Mouse (Mus musculus) ZHBTc4 (cell line): ENCODE measurements at regions not wholly inside any gene's neighbourhood (a gene's known extent, or its start where the extent isn't known, plus 50 kb on each side); places are given as distances from the start of the nearest gene placed in this dataset.

ENCODE experiments used
- DNase-seq: peaks from one replicate; pipeline ENCODE4 v3.0.0-alpha.2; 2011; ENCODE audit warnings: low read depth, low spot score

DNA sequence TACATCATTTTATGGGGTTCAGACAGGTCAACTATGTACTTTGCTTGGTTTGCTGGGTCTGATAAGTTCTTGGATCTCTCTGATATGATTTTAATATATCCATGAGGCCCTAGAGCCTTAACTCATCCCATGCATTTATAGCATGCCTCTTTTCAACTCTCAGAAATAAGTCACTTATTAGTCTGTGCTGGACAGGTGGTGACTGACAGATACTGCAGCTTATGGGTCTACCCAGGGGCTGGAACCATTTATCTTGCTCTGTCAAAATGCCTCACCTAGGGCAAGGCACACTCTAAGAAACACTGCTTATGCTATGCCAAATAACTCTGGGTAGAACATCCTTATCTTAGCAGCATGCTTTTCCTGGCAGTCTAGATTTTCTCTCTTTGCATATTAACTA lies 225.6 kb downstream of the Mbnl1 start:
- no peak for DNase-seq

DNA sequence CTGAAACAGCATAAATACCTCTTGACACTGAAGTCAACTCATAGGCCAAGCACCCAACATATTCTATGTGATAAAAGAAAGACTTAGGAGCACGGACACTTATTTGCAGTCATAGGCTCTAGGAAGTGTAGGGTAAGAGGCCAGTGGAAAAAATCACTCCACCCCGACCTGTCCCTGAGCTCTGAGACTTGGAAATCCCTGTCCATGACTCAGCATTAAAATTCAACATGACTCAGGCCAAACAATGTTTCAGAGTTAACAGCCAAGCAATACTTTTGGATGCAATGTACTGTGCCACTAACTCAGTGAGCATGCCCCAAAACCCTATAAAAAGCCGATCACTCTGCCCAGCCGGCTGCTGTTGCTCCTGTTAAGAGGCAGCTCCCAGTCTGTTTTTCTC lies 234.5 kb downstream of the Mbnl1 start:
- DNase-seq = no peak

DNA sequence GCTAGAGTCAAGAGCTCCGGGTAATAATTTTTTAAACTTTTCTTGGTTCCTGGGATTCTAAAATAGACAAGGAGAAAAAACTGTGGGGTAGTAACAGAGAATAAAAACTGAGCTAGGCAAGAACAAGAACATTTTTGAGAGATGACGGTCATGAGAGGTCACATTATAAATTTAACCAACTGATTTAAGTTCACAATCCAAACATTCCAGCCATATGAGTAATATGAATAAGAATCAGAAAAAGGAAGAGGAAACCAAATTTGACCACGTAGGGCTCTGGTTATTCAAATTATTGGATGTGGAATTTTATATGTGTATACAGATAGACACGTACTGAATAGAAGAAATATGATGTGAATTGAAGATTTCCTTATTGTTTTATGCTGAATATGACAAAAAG lies 240.3 kb downstream of the Mbnl1 start:
- no peak for DNase-seq

DNA sequence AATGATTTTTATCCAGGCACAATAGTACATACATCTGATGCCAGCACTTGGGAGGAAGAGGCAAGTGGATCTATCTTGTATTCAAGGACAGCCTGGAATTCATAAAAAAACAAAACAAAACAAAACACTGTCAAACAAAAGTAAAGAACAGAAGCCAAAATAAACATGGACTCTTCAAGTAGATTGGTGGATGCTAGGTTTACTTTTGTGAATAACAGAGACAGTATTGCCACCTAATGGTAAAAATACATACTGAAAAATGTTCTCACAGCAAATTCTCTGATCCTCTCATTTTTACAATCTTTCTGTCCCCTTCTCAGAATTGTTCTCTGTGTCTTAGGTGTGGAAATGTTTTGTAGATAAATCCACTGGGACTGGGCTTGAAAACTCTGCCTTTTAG lies 247.7 kb downstream of the Mbnl1 start:
- no peak for DNase-seq

DNA sequence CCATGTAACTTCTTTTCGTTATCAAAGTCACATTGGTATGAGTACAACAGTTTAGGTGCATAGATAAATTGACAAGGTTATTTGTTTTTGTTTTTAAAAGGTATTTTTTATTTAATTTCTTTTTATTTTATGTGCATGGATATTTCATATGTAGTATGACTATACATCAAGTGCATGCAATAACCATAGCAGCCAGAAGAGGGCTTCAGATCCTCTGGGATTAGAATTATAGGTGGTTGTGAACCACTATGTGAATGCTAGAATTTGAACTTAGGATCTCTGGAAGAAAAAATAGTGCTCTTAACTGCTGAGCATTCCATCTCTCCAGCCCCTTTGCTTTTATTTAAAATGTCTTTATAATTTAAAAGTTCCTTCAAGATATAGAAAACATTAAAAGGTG lies 258.7 kb downstream of the Mbnl1 start:
- peak; percentile 21 for DNase-seq

DNA sequence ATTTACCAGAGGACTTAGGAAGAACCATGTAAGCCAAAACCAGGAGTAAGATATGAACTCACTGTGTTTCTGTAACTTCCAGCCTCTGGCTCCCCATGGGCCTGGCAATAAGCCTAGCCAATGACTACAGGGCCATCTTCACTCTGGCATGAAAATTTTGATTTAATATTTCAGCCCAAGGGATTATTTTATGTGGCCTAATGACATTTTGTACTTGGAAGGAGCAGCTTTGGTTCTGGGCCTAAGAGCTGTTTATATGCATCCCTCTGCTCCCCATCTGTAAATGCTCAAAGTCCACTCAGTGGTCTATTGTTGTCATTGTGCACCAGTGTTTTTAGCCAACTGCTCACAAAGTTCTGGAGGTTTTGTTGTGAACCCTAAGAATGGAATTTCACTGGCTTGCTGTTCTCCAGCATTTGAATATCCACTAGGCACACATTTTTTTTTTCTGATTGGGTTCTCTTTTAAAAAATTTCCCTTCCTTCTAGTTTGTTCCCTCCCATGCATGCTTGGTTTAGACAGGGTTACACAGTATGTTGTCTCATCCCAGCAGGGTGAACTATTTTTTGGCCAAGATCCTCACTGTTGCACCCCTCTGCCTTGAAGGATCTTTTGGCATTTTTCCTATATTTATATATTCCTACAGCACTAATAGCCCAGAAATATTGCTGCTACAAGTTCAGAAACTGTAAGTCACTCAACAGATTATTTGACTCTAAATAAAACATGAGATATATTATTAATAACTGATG lies 261.9 kb upstream of the P2ry1 start:
- DNase-seq = no peak

DNA sequence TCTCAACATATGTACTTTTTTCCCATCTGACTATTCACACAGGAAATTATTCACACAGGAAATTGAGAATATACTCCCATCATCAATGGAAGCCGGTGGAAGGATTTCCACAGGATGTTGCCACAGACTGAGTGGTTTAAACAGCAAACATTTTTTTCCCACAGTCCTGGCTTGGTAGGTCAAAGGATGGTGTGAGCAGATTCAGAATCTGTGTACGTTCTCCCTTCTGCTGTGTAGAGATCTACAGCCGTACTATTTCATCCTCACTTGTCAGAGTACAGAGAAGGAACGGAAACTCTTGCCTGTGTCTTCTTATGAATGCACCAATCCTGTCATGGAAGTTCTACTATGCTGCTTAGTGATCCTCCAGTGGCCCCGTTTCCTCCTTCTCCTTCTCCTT lies 261.2 kb upstream of the P2ry1 start:
- DNase-seq = no peak

DNA sequence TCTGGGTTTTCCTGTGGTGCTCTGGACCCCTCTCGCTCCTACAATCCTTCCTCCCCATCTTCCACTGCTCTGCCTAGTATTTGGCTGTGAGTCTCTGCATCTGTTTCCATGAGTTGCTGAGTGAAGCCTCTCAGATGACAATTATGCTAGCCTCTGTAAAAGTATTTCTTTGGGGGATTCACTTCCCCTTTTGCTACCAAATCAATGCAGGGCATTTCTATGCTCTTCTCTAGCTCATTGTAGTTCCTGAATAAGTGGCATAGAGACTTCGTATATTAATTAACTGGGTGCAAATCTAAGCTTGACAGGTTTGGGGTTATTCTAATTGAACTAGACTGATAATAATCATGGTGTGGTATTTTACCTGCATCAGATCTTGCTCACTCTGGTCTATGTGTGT lies 260.4 kb upstream of the P2ry1 start:
- no peak for DNase-seq

DNA sequence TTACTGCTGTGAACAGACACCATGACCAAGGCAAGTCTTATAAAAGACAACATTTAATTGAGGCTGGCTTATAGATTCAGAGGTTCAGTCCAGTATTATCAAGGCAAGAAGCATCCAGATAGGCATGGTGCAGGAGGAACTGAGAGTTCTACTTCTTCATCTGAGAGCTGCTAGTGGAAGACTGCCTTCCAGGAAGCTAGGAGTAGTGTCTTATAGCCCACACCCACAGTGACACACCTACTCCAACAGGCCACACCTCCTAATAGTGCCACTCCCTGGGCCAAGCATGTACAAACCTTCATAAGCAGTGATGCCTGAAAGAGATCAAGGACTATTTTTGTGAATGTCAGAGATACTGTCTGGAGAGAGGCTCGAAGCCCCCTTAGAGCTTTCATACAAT lies 257.5 kb upstream of the P2ry1 start:
- no peak for DNase-seq

DNA sequence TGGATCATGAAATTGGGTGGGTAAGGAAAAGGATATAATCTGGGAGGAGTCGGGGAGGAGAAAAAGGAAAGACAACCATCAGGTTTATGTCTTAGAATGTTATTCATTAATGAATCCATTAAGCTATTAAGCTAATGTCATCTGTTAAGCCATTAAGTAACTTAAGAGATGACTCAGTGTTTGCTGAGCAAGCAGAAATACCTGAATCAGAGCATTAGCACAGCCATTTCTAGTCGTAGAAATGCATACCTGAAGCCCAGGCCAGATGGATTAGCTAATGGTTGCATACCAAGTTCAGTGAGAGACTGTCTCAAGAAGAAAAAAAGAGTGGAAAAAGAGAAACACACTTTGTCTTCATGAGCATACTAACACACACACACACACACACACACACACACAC lies 244.0 kb upstream of the P2ry1 start:
- DNase-seq = no peak

DNA sequence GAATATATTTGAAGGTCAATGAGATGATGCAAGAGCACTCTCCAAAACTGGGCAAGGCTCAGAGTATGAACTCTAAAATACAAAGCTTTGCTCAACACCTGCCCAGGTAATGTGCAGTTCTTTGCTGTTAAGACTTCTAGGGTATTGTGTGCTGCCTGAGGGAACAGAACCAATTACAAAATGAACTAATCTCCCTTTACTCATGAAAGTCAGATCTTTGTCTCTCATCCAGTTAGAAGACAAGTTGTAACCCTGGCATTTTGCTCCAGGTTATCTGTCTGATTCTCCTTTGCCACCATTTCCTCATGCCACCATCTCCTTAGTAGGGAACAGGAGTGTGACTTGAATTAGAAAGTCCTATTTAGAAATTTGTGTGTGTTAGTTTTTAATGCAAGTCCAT lies 243.5 kb upstream of the P2ry1 start:
- DNase-seq = no peak

DNA sequence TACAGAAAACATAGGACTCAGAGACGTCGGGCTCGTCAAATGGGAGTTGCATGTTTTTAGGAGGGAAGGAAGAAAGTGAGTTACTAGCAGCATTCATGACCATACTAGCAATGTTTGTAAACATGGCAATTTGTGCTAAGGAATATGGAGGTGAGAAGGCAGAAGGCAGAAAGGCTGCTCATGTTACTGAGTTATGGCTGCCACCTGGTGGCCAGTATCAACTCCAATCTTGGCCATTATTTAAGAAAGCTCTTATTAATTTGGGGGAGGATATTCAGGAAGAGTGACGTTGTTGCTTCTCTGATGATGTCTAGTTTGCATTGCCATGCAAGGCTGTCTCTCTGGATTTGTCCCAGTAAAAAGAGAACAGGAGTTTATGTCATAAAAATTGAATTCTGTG lies 239.7 kb upstream of the P2ry1 start:
- DNase-seq = peak; percentile 45

DNA sequence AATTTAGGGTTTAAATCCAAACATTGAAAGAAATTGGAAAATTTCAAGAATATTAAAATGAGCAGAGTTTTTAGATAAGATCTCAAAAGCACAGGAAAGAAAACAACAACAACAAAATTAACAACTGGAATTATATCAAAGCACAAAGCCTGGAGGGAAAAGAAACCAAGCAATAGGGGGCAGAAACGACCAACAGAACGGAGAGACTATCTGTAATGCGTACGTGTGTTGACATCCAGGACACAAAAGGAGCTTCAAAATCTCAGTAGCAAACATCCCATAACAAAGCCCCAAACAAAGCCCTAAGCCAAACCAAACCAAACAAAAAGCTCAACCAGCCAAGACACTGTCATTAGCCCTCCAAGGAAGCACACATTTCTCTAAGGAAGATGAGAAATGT lies 237.5 kb upstream of the P2ry1 start:
- no peak for DNase-seq

DNA sequence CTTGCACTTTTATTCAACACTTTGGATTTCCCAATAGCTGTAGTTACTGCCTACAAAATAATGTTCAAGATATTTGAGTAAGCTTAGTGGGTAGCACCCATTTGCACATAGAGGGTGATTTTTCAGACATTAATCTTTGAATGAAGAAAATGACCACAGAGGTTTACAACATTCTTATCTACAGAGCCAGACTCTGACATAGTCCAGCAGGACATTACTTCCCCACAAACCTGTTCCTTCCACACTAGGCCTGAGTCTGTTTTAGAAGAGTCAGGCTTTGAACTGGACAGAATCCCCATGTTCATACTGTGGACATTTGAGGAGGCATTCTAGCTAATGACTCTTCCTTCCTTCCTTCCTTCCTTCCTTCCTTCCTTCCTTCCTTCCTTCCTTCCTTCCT lies 233.6 kb upstream of the P2ry1 start:
- no peak for DNase-seq

DNA sequence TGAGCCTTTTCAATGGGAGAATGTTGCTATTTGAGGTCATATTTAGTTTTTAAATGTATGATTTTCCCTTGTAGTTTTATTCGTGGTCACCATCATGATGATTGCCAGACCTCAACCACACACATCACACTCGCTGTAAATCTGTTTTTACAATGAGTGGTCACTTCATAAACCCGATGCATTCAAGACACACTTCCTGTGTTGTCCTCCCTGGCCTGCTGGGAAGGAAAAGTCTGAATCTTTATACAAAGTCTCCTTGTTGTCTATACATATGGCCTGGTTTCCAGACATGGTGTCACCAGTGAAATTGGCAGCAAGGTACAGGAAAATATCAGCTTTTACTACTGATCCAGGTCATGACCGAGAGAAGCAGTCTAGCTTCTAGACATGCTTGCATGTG lies 230.7 kb upstream of the P2ry1 start:
- DNase-seq = no peak

DNA sequence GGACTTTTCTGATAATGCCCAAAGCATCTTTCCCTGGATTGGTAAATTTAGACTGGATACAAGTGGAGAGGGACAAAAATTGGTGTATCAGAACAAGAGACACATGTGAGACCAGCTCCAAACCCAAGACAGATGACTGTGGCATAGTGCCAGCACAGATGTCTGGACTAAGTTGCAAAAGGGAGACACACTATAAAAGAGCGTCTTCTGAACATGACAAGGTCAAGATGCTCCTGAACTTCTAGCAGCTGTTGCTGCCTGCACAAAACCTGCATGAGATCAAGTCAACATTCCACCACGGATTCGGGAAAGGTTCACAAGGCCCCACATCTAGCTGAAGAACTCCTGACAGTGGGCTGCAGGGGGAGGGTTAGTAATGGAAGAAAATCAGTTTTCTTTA lies 229.2 kb upstream of the P2ry1 start:
- DNase-seq = no peak

DNA sequence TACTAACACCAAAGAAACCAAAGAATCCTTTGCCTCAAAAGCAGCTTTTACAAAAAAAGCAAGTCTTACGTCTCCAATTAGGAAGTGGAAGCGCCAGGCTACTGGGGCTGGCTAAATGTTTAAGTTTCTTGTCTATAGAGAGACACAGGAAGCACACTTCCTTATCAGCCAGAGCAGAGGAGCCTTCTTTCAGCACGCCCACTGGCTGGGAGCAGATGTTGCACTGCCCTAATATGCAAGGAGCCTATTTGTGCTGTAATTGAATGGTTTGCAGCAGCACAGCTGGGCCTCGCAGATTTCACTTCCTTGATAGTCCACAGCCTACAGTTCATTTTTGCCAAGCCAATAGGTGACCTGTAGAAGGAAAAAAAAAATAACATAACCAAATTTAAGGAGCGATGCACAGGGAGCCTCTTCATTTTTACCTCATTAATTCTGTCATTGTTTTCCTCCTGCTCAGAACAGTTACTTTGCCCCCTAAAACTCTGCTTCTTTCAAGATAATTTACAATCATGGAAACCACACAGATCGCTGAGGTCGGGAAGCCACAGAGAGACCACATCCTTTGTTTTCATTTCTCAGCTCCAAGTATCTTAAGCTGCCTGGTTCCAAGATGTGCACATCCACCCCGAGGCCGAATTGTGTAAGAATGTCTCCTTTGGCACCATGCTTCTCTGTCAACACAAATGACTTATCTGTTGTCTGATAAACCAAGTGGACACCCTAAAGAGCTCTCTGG lies 217.3 kb upstream of the P2ry1 start:
- peak; percentile 7 for DNase-seq

DNA sequence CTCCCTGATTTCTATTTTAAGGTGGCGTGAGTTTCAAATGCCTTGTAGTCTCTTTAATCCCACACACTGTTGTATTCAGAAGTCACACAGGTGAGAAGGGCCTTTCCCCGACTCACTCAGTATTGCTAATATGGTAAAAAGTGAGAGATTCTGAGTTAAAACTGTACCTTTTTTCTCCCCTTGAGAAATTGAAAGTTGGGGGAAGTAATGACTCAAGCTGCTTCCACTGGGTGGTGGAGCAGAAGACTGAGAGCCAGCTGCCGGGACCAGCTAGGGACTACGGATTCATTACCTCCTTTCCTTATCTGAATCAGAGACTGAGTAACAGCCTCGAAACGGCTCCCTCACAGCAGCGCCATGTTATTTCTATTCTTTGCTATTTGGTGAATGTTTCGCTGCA lies 214.6 kb upstream of the P2ry1 start:
- DNase-seq = no peak

DNA sequence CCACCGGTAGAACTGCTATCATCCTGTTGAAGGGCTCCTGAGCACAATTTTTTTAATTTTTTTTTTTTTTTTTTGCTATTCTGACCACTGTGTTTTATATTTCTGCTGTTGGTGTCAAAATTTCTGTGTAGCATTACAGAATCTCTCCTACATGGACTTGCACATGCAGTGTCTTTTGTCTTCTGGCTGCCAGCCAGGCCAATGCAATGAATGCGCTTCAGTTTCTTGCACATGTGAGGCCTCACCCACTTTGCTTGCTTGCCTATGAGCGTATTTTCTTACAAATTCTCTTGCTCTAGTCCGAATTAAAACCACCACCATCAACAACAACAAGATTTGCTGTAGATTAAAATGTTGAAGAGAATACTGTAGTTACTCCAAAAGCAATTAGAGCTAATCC lies 213.2 kb upstream of the P2ry1 start:
- no peak for DNase-seq

DNA sequence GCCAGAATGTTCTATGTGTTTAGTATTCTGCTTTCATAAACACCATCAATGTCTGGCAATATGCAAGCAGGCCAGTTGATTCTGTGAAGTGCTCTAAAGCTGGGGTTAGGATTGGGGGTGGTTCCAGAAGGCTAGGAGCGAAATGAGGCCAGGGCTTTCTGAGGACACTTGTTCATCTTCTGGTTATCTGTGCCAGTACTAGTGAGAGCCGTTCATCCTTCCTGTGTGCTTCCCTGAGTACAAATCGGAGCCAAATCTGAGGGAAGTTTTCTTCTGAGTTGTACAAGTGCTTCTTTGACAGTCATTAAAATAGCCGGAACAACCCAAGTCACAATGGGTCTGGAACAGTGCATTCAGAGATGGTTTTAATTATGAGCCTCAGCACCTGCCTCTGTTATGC lies 210.4 kb upstream of the P2ry1 start:
- no peak for DNase-seq

DNA sequence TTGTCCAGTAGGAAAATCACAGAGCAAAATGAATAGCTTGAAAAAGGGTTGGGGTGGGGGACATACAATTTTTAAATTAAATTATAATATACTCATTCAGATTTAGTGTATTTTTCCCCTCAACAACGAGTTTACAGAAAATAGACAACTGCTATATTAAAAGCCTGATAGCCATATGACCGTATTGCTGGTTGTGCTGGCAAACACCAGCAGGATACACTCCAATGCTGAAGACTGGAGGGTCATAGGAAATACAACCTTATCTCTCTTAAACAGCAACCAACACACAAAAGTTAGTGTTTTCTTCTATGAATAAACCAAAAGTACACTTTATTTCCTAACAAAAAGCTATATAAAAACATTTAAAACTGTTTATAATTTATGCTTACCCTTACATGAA lies 206.4 kb upstream of the P2ry1 start:
- no peak for DNase-seq

DNA sequence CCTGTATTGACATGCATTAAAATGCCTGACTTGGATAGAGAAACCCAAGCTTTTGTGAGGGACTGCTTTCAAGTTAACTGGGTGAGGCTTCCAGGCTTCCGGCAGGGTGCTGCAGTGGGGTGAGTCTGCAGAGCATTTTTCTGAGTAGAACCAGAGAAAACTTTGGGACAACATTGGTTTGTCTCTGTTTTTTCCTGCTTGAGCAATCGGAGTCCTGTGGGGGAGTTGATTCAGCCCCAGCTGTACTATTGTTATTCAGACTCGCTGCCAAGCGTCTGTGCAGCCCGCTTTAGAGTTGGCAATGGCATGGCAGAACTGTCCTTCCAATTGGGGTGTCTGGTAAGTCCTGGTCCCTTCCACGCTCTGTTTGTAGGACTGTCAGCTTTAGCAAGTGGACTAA lies 204.8 kb upstream of the P2ry1 start:
- peak; percentile 25 for DNase-seq

DNA sequence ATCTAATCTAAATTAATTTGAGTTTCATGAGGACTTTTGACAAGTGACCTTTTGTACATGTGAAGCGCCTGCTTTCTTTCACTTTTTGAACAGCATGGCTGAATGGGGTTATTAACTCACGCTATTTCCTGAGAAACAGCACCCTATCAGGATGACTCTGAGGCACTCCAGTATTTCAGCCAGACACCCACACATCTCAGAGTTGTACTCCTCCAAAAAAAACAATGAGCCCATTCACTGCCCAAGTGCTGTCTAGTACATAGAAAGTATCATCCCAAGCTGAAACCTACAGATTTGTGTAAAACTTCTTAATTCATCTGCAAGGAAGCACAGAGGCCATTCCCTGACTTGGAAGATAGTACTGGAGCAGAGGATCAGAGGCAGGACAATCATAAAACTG lies 204.1 kb upstream of the P2ry1 start:
- no peak for DNase-seq

DNA sequence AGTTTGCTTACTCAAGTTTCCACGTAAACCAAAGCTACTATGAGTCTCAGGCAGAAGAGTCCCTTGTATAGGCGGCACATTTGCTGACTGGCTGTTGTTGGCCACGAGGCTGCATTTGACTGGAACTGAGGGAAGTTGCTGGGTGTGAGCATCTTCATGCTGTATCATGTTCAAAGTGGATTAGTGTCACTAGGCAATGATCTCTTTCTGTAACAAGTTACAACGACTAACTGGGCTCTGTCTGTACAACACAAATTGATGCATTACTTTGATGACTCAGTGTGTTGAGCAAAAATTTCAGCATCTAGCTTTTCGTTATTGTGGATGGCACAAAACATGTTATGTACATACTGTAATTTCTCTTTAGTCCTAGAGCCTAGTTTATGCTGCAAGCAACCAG lies 203.7 kb upstream of the P2ry1 start:
- DNase-seq = no peak
